Mouse (Mus musculus) retina, embryonic 14.5 days (tissue): ENCODE data around the gene Mrgprf.

Experiments
- DNase-seq: peaks from one replicate; pipeline ENCODE4 v3.0.0-alpha.2; 2015; ENCODE audit warnings: low spot score

The Mrgprf gene

DNA sequence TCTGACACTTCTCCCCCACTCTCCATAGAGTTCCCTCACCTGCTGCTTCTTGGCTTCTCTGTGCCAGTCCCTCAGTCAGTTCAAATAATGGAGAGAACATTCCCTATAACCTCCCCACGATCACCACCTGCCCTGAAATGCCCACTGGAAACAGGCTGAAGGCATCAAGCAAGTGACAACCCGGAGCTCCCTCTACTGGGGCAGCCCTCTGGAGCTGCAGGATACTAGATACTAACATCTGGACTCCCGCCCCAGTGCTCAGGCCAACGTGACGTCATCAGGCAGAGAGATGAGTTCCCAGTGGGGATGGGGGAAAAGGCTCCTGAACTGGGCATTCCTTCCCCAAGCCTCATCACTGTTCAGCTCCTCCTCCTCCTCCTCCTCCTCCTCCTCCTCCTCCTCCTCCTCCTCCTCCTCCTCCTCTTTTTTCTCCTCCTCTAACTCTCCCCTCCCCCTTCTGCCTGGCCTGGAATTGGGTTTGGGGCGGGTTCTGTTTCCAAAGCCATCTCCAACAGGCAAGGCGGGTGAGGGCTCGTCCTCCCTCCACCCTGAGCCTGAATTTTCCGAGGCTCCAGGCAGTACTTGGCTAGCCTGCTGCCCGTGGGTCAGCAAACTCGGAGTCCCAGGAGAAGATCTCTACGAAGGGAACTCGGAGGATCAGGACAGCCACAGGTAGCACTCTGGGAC is at the start of gene Mrgprf:
Gene Mrgprf, plus strand, starts transcription at position 508 of the 687 bp plus-strand sequence.
- no peak for DNase-seq

DNA sequence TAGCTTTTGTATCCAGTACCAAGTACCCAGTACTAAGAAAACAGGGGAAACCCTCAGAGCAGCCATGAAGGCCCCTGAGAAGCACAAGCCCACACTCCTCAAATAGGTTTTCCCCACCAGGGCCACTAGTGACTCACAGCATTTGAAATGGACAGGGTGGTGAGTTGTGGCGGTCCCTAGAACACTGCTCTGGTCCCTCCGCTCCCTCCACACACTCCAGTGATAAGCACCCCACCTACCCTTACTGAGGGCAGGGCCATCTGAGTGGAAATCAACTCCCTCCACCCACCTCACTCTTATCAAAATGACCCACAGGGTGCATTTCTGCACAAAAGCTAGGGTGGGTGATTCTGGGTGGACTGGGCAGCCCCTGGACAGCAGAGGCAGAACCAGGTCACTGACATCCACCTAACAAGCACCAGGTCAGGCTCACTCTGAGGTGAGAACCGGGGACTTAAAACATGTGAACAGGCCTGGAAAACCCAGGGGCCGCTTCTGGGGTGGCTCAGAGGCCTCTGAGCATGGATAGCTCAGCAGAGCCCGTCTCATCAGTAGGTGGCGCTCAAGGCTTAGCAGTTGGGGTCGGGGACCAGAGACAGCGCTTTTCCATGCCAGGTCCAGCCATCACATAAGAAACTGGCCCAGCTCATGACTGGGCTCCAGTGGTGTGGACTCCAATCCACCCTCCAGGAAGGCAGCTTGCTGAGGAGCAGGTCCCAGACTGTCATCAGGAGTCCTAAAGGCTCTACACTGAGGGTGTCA is 47.7 kb upstream of the Mrgprf start:
- DNase-seq, result peak; percentile 94

DNA sequence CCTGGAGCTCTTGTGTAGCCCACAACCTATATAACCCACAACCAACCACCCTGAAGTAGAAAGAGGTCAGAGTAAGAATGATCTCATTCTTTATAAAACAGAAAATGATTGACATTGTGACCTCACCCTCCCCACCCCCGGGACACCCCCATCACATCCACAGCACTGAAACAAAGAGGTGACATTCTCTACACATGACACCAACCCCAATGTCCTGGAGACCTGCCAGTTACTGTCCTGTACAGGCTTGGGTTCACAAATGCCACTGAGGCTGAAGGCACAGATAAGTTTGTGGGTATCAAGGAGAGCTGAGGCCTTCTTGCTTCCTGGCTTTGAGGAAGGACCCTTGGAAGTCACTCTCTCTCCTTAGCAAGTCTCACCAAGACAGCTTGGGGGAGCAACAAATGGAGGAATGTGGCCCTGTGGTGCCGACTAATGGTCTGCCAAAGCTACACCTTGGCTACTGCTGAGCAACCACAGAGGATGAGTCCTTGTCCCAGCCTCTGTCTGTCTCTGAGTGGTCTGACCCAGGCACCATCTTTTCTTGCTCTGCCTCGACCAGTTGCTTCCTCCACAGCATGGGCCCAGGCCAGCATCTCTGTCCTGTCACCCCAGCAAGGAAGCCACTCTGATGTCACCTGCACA is 46.5 kb upstream of the Mrgprf start:
- DNase-seq, result no peak

DNA sequence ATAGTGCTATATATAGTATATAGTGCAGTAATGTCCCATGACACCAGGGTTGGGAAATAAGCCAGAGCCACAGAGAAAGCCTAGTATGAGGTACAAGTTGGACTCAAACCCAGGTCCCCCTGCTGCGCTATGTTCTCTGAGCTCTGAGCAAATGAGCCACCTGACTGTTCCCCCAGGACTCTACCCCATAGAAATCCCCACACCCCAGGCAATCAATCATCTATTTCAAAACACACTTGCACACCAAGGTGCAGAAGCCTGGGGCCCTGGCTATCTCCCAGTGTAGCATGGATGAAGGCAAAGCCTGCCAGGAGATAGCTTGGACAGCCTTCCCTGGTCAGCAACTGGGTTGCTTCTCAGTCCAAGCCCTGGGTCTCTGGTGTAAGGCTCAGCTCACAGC is 44.5 kb upstream of the Mrgprf start:
- DNase-seq, result no peak

DNA sequence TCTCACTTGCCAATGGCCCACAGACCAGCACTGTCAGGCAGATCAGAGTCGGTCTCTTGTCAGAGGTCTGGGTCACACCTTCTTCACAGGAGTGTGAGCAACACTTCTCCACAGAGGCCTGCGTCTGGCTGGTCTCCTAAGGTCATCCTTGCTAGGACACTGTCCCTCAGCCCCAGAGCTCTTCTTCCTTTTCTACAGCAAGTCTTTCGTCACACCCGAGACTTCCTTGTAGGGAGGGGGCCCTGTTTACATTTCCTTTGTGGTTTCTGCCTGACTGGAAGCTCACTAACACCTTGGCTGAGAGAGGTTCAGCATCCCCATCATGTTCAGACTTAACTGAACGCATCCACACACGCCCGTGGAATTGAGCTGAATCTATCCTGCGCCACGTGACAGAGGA is 36.4 kb upstream of the Mrgprf start:
- no peak for DNase-seq

DNA sequence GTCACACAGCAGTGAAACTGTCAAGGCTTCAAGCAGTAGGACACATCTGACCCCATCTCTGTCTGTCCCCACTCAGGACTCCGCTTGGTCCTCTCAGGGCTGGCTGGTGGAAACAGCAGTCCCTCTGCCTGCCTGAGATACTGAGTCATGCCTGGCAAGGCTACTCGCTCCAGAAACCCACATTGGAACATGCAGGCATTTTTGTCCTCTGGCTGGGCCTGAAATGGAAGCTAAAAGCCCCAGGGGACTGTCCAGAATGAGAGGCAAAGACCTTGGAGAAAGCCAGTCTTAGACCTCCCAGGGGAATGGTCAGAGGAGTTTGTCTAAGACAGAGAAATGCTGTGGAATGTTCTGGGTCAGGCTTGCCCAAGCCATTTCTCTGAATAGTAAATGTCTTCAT is 34.6 kb upstream of the Mrgprf start:
- DNase-seq, result no peak

DNA sequence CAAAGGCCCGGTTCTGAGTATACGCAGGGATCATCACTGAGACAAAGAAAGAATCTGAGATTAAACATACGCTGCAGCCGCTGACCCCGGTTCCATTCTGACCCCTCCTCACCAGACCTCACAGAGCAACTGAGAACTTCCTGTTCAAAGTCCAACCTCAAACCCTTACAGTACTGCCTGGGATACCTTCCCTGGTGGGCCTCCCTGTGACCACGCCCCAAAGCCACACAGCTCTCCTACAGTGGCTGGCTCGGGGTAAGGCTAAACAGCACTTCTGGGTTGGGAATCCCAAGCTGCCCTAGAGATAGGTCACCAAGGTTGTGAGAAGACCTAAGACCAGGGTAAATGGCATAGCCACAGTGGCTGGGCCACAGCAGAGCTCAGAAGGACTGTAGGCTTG is 31.7 kb upstream of the Mrgprf start:
- no peak for DNase-seq

DNA sequence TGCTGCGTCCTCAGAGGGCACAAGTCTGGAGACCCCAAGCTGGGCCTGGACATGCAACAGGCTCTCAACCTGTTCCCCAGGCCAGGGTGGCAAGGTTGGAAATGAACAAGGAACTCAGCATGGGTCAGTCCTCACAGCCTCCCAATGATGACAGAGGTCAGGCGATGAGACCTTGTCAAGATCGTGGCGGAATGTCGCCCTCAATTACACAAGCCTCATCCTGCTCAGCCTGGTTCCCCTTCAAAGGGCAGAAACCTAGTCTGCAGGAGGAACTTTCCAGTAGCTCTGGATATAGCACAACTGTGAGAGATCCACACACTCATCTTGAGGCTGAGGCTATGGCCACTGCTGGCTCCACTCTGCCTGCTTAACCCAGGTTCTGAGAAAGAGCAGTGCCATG is 29.7 kb upstream of the Mrgprf start:
- no peak for DNase-seq

DNA sequence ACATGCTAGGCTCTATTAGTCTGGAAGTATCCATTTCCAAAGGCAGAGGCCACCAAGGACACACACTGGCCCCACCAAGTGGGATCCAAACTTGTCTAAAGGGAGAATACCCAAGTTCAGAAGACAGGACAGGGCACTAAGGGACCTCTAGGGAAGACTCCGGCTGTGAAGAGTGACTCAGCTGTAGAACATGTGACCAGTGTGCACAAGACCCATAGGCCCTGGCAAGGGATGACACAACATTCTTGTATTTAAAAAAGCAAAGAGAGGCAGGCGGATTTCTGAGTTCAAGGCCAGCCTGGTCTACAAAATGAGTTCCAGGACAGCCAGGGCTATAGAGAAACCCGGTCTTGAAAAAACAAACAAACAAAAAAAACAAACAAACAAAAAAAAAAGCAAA is 25.1 kb upstream of the Mrgprf start:
- DNase-seq, result no peak

DNA sequence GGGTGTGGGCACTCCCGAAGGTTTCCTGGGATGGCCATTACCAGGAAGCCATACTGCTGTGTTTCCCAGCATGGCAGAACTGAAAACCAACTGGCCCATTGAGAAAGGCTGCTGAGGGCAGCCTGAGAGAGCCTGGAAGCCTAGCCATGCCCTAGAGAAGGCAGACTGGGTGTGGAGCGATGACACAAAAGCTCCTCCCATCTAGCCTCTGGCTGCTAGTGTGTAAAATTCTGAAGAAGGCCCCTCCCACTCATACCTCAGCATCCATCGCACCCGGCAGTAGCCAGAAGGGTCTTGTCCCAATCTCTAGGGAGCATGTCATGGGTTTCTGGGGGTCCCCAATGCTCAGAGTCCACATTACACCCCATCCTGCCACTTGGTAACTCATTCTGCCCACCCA is 19.2 kb upstream of the Mrgprf start:
- DNase-seq, result no peak

DNA sequence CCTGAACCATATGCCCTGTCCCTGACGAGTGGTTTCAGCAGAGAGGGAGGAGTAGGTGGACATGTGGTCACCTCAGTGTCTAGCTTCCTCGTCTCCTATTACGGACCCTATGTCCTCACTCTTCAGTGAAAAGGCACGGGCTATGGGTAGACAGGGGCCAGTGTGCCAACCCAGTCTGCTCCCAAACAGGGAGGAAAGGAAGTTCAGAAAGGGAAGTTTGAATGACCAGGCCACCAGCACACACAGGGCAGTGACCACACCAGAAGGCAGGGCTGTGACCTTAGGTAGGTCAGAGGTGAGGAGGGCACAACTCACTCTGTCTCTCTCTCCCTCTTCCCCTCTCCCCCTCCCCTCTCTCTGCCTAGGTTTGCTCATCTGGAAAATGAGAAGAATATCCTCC is 17.6 kb upstream of the Mrgprf start:
- DNase-seq, result no peak

DNA sequence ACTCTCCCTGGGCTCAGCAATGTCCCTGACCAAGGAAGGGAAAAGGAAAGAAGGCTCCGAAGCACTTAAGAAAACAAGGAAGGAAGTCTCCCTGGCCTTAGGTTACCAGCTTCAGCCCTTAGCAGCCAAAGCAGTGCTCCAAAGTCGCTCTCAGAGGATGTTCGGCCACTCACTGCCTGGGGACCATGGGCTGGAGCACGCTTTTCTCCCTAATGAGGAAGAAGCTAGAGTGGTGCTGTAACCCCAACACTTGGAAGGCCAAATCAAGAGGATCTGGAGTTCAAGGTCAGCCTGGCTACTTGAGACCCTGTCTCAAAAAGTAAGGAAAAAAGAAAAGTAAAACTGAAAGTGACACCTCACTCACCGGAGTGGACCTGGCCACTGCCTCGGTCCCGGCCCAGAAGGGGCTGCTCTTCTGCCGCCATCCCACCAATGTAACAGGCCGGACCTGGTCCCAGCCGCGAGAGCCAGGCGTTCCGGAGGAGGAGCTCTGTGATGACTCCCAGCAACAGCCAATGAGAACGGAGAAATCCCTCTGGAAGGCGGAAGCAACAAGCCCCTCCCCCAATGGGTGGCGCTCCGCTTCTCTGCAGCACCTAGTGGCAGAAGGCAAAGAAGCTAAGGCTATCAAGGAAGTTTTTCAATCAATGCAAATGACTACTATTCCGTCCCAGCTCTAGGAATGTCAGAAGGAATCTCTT is 17.0 kb upstream of the Mrgprf start, which contains the start of gene Tpcn2:
Gene Tpcn2, minus strand, starts transcription at position 525 of the 701 bp plus-strand sequence.
- DNase-seq, result peak; percentile 98

DNA sequence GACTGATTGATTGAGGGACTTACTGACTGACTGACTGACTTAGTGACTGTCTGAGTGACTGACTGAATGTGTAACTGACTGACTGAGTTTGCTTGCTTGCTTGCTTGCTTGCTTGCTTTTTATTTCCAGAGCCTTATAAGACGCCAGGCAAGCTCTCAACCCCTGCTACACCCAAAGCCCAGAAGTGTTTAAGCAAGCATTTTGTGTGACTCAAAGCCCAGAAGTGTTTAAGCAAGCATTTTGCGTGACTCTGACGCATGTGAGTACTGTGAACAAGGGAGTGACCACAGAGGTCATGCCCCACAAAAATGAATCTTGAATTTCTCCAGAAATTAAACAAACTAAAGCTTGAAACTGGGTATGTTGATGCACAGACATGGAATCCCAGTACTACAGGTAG is 16.3 kb upstream of the Mrgprf start:
- no peak for DNase-seq

DNA sequence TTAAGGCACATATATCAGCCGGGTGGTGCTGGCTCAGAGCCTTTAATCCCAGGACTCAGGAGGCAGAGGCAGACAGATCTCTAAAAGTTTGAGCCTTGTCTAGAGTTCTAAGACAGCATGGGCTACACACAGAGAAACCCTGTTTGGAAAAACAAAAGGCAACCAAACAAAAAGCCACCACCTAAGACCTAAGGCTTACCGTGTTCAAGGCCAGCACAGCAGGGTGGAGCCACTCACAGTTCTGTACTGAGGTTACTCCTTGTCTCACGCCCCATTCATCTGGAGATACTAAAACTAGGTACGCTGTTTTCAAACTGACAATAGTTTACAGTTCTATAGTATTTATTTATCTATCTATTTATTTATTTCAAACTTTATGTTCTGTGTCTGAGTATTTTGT is 15.2 kb upstream of the Mrgprf start:
- no peak for DNase-seq

DNA sequence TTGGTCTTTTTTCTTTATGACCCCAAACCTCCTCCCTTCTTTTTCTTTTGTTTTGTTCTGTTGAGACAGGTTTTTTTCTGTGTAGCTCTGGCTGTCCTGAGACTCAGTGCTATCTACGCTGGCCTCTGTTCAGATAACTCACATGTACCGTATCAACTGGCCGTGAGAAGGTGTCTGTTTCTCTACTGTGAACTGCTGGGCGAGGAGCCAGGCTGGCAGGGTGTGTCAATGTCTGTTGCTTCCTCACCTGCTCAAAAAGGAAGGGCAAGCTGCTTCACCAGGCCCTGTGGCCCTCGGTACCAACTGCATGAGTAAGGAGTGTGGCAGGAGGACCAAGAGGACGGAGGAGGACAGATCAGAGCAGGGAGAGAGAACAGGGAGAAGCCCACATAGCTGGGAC is 13.2 kb upstream of the Mrgprf start:
- DNase-seq, result no peak

DNA sequence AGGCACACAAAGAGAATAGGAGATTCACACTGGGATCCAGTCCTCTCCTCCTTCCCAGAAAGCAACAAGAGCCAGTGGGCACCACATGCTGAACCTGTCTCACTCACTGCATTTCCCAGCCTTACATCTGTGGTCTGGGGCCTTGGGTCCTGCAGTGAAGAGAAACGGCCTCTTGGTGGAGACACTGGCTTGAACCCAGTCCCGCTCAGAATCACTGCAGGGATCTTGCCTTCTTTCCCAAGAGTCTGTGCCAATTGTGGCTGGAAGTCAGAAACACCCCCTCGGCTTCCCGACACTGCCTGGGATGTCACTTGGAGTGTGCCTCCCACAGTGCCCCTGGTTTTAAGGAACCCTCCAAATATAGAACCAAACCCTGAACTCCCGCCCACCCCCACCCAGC is 11.3 kb upstream of the Mrgprf start:
- DNase-seq, result peak; percentile 62

DNA sequence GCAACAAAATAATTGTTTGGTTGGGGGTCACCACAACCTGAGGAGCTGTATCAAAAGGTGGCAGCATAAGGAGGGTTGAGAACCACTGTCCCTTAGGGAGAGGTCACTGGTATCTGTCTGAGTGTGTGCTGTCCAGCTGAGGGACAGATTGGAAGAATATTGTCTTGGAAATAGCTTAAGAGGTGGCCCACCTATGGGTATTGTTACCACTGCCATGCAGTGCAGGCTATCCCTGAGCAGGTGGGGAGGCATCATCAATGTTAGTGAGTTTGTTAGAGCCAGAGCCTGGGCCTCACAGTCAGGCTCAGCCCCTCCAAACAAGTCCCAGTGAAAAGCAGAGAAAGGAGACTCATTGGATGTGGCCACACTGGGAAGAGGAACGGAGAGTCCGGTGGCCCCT is 8.8 kb upstream of the Mrgprf start:
- no peak for DNase-seq

DNA sequence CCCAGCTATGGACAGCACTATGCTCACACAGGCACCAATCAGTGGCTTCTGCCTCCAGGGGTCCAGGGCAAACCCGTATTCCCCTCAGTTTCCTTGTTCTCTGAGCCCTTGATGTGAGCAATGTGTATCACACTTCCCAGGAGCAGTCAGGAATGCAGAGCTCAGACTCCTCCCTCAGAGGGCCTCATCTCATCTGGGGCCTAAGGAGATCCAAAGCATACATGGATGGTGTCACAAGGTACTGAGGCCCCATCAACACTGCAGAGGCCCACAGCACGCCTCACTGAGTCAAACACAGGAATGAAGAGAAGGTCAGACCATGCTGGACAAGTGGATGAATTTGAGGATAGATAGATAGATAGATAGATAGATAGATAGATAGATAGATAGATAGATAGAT is 7.9 kb upstream of the Mrgprf start:
- DNase-seq, result no peak

DNA sequence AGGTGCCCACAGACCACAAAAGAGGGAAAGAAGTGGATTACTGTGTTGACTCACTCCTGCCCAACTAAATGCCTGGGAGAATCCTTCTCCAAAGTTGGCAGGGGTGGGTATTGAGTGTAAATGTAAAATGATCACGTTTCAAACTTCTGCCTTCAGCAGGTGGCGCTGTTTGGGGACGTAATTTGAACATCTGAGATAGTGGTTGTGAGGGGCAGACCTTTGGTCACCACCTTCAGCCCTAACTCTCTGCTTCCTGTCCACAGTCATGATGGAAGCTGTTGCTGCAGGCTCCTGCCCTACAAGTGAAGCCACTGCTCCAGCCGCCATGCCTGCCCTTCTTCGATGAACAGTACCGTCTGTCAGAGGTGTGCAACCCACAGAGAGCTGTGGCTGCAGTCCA is 6.8 kb upstream of the Mrgprf start:
- DNase-seq, result peak; percentile 64

DNA sequence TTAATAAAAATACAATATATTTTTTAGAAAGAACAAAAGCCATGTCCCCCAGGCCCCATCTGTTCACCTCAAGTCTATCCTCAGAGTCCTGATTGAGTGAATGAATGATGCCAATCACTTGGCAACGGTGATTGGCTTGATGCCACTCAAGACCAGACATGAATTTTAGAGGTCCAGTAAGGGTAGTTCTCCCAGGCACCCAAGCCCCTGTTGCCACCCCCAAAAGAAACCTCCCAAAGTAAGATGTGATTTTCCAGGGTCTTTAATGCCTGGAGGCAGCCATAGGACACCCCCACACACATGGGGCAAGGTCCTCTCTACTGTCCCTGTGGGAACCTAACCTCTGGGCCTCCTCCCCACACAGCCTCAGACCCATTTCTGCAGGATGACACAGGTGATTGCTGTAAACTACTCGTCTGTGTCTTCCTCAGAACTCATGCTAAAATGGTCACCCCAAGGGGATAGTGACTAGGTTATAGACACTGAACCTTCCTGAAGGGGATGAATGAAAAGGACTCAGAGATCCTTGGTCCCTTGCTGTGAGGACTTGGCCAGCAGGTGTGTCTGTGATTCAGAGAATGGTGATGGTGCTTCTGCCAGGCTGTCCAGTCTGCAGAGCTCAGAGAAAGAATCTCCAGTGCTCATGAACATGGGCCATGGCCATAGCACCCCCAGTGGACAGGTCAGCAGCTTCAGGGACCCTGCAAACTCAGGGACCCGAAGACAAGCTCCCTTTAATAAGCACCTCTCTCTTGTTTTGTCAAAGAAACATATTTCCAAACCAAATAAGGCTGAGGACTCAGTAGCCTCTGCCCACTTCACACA is 1.8 kb upstream of the Mrgprf start:
- DNase-seq, result no peak

DNA sequence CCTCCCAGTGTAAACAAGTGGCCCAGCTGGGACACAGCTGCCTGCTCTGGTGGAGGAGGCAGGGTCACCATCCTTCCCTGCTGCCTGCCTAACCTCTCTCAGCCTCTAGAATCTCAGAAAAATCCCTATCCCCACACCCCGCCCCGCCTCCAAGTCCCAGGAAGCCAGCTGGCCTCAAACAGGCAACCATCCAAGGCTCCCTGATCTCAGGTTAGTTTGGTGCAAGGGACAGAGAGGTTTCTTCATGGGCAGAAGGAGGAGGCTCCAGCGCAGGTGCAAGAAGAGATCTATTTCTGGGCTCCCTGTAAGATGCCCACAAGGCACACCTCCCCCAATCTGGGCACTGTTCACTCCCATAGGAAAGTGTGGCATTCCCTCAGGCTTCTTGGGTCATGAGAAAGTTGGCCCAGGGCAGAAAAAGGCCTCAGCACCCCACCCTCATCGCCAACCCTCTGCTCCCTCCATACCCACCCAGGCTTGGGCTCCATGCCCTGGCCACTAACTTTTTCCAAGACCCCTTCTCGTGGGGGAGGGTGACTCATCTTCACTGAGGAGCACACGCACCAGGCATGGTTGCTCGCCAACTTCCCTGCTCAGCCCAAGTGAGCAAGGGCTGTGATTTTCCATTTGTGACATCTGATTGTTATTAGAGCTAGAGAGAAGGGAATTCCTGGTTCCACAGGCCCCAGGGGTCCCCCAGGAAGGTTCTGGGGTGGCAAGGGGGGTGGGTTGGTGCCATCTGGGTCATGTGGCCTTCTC is 887 bp upstream of the Mrgprf start:
- no peak for DNase-seq
